Mouse (Mus musculus): ENCODE measurements around the gene Cfap300.
A peak's percentile ranks its signal among the peaks of the same experiment; 100 is the strongest.

Gene Cfap300

DNA sequence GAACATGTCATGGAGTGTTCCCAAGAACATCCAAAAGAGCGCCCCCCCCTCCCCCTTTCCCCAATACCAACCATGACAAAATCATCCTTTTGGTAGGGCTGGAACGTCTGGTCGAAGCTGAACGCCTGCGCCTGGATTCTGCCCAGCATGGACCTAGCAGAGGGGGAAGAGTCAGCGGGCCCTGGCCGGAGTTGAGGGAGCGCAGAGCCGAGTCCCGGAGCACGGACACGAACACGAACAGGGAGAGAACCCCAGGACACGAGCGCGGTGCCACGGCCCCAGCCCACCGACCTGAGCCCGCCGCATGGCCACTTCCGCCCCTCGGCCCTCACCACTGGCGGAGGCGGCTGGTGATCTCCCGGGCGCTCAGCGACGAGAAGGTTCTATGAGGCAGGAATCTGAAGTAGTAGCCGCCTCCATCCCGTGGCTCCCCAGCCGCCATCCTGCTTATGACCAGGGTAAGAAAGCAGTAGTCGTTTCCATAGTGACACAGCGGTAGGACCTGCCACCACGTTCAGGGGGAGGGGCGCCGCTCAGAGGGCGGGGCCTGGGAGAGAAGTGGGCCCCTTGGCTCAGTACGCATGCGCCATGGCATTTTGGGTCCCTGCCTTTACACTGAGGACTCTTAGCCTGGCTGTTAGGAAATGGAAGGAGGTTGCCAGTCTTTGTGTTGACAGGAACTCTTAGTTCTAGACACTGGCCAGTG lies at the start of gene Cfap300:
Cfap300 (minus strand) TSS at position 486 of the 706 bp plus-strand sequence.
- peak; percentile 80 to 88 for DNase-seq (ENCODE audit: low spot score in 2 of 2)

DNA sequence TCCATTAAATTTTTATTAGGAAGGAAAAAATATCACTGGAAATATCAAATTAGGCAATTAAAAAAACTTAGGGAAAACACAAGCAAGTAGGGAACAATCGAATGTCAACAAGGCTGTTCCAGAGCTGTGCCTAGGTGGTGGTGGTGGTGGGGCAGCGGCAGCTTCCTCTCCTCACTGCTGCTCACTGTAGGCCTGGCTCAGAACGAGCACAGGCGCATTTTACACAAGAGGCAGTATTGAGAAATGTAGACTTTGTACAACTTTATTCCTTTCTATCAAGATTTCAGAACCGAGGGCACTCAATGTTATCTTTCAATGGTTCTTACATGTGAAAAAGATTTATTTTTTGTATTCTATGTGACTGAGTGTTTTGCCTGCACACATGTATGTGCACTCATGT lies 36.3 kb upstream of the Cfap300 start:
- DNase-seq (ENCODE audit: low spot score in 2 of 2) = no peak

DNA sequence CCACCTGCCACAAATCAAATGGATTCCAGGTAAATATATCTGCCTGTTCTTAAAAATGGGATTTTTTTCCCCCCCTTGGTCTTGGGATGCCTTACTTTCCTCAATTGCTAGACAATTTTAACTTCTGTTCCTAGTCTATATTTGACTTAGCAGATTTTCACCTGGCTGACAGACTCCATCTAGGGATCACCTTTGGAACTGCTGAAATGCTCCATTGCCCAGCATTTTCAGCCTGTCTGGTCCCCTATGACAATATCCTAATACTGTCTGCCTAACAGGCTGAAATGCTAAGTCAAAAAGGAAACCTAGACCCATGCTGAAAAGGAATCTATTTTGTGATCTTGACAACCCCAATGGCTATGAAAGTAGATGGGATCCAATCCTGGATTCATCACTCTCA lies 31.7 kb upstream of the Cfap300 start:
- DNase-seq (ENCODE audit: low spot score in 2 of 2) = no peak

DNA sequence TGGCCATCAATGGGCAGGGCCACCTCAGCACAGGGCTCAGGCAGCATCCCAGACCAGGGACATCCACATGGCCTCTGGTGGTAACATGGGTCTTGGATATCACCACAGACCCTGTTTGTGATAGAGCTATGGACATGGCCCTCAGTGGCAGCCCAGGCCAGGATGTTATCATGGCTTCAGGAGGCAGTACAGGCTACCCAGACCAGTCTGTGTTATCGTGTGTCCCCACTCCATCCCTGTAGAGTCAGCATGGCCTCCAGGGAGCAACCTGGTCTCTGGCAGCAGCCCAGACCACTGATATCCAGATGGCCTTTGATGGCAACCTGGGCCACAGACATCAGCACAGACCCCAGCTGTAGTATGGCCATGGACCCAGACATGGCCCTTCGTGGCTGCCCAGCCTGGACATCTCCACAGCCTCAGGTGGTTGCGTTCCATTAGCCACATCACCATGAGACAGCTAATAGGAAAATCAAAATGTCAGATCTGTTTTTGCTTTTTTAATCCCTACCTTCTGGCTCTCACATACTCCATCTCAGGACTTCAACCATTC lies 30.7 kb upstream of the Cfap300 start:
- DNase-seq (ENCODE audit: low spot score in 2 of 2) = no peak

DNA sequence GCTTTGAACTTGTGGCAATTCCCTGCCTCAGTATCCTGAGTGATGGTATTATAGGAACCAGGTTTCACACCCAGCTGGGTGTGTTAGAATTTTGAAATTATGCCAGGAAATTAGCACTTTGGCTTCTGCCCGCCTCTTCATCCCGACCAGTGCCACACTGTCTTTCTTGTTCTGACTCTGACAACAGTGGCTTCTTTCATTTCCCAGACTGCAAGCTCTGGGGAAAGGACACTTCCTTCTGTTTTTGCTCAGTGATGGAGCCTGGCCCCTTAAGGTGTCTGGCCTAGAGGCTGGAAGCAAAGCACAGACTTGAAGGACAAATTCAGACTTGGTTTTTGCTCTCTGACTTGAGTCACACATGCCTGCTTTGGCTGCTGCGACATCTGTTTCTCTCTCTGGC lies 17.0 kb upstream of the Cfap300 start:
- no peak for DNase-seq (ENCODE audit: low spot score in 2 of 2)

DNA sequence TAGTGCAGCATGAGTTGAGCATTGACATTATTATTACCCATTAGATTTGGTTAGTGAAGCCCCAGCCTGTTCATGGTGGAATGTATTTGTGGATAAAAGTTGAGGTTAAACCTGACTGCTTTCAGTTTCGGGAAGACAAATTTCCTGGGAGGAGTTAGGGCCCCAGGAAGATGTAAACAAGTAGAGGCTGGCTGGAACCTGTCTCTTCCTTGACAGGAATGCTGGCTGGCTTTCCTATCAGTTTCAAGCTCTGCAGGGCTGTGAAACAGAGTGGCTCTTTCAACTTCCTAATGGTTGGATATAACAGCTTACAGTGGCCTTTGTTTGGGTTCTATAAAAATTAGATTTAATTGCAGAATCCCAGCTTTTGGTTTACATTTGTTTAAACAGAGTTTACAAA lies 12.2 kb upstream of the Cfap300 start:
- DNase-seq (ENCODE audit: low spot score in 2 of 2) = no peak

DNA sequence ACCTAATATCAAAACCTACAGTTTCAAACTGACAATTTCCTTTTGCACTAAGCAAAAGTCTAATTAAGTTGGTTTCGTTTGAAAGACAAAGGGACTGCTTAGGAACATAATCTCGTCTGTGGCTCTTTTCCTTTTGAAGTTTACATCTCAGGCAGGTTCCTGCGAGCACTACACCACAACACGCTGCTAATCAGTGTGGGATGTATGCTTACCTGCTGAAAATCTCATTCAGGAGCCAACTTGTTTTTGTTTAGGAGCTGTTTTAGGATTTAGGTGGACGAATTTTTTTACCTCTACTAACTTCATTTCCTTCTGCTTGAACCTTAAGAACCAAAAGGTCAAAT lies 393 bp upstream of the Cfap300 start:
- no peak for DNase-seq (ENCODE audit: low spot score in 2 of 2)

DNA sequence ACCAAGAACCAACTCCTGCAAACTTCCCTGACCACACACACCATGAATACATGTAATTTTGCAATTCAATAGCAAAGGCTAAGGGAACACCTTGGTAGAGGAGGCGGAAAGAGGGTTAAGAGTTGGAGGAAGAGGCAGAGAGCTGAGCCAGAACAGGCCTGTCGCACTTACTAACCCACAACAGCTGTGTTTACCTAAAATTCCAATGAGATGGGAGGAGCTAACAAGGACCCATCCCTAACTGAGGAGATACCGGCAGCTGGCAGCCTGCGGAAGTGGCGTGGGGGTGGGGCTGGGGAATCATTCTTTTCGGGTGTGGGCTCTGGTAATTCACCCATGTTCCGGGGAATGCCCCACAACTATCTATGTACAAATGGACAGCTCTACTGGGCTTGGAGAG lies 7.1 kb downstream of the Cfap300 start:
- DNase-seq (ENCODE audit: low spot score in 2 of 2) = no peak

DNA sequence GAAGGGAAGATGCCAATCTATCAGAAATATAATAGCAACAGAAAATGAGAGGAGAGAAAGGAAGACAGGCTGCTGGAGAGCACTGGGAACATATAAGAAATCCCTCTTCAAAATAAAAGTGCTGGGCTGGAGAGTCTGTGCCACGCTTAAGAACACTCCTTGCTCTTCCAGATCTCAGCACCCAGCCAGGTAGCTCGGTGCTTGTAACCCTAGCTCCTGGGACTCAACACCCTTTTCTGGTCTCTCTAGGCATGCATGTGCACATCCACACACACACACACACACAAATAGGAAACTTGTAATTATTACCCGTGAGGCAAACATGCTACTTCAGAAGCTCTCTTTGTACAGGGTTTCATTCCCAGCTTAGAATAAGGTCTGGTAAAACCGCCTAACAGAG lies 7.5 kb downstream of the Cfap300 start:
- no peak for DNase-seq (ENCODE audit: low spot score in 2 of 2)

DNA sequence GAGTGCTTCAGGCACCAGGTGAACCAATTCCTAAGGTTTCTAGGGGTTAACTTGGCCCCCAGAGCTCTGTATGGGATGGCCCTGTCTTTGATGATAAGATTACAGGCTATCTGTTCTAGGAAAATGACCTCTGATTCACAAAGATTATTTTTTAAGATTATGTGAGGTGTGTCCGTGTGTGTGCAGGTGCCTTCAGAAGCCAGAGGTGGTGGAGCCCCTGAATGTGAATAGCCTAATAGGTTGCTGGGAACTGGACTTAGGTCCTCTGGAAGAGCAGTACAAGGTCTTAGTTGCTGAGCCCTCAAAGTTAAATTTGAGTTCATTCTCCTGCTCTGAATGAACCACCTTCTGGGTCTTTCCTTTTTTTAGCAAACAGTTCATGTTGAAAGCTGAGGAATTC lies 8.5 kb downstream of the Cfap300 start:
- no peak for DNase-seq (ENCODE audit: low spot score in 2 of 2)

DNA sequence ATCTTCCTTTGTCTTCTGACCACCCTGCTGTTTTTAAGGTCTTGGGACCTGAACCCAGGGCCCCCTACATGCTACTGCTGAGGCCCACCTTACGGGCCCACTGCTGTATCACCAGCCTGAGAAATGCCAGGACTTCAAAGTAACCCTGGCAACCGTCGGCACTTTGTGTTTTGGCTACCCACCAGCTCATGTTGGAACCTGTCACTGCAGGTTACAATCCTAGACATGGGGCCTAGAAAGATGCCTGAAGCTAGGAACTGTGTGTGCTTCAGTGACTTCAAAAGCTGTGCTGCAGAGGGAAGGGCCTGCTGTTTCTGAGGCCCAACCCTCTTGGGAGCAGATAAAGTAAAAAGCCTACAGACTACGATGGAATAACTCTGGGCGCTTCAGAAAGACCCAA lies 9.8 kb downstream of the Cfap300 start:
- DNase-seq (ENCODE audit: low spot score in 2 of 2) = no peak

DNA sequence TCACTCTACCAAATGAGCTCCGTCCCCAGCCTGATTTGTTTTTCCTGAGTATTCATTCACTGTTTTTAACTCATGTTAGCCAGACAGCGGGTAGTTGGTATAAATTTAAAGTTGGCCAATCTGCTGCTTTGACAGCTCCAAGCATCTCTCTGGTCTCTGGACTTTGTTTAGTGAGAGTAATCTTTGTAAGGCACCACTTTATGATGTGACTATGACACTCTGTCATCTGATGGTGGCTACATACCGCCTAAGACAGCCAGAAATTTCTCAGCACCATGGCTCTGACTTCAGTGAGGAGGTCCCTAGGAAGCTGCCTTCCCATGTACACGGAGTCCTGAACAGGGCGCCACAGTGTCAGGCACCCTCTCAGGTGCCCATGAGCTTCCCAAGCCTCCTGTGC lies 24.0 kb downstream of the Cfap300 start:
- no peak for DNase-seq (ENCODE audit: low spot score in 2 of 2)

DNA sequence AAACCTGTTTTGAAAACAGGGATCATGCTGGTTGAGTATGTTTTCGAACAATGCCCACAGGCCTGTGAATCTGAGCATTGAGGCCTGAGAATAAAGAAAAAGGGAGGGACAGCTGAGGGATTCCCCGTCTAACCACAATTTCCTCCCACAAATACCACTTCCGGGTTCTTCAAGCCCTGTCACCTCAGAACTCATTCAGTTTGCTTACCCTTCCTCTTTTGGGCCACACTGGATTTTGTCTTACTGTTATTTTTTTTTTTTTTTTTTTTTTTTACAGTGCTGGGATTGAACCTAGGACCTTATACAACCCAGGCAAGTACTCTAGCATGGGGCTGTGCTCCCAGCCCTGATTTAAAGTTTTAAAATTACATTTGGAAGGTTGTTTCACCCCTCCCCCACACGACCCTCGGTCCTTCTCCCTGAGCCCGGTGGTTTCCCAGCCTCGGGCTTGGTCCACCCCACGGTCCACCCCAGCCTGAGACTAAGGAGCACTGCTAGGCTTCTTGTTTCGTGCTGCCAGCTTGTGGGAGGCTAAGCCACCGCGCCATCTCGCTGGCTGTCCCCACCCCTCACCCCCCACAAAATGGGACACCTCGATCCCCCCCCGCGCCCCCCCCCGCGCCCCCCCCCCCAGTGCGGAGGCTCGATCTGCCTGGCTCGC lies 25.2 kb downstream of the Cfap300 start:
- peak; percentile 43 to 72 for DNase-seq (ENCODE audit: low spot score in 2 of 2)

DNA sequence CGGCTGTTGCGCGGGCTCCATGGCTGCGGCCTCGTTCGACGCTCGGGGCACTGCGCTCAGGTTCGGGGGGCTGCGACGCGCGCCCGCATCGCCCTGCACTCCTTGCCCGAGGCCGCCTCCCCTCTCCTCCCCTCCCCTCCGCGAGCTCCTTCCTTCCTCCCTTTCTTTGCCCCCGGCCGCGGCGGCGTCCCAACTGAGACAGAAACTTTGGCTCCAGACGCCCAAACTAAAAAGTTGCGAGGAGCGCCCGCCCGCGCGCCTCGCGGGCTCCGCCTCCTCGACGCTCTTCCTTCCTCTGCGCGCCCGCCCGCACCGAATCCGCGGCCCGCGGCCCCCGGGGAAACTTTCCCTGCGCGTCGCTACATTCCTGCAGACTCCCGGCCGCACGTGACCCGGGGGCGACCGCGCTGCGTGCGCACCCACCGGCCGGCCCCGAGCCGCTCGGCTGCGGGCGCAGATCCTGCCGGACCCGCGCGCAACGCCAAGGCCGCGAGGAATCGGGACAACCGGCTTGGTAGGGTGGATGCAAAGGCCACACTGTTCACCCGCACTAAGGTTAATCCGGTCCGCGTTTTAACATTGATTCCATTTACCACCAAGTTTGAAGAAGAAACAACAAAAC lies 38.1 kb downstream of the Cfap300 start, which contains the start of gene Yap1:
Yap1 (minus strand) TSS at position 227 of the 622 bp plus-strand sequence.
- DNase-seq (ENCODE audit: low spot score in 2 of 2) = peak; percentile 32 to 69

DNA sequence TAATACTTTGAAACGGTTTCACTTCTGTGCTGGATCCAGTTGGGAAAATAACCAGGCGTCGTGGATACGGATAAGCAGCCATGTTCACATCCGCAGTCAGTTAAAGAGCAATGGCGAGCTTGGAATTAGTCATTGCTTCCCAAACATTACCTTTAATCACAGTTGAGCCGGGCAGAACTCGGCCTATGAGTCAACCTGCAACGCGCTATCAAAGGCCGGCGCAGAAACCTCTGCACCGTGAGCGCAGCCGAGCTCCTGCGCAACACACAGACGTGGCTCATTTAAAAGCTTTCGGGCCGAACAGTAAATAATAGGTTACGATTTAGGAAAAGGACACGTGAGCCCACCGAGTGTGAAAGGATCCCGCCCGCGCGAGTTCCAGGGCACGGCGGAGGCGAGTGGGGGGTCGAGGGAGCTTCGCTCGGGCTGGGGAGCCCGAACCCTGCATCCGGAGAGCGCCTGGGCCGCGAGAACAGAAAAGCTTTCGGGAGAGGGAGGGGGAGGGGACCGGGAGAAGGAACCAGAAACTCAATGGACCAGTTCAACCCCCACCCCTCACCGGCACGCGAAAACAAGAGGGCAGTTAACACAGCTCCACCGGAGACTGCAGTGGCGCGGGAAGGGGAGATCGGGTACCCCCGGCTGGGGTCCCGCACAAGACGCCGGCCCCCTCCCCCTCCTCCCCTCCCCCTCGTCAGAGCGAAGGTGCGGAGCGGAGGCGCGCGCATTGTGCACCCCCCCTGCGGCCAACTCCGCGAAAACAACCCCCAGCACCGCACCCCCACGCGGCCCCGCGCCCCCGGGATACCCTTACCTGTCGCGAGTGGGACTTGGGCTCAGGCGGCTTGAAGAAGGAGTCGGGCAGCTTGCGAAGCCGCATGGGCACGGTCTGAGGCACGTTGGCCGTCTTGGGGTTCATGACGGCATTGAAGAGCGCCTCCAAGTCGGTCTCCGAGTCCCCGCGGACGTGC lies 39.0 kb downstream of the Cfap300 start:
- DNase-seq (ENCODE audit: low spot score in 2 of 2) = no peak

DNA sequence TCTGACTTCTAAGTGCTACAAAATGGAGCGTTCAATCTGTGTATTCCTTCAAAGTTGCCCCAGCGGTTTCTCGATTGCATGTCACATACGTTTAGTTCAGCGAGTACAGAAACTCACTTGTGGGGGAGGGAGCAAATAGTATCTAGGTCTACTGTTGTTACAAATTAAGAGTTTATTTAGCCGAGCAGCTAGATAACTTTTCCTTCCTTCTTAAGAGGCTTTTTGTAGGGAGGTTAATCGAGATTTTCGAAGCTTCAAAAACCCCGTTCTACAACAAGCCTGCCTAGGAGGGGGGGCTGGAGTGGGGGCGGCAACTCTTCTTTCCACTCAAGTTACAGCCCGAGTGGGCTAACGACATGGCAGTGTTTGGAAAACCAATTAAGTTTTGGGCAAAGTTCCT lies 39.8 kb downstream of the Cfap300 start:
- no peak for DNase-seq (ENCODE audit: low spot score in 2 of 2)

DNA sequence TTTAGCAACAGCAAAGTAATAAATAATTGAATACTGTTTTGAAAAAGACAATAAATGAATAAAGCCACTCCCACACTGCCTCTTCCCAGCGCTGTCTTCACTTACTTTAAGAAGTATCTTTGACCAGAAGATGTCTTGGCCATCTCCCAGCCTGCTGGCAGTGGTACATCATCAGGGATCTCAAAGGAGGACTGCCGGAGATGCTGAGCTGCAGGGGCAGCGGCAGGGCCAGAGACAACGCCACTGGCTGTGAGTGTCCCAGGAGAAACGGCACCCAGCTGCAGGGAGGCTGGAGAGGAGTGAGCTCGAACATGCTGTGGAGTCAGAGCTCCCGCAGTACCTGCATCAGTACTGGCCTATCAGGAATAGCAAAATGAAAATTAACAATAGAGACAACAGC lies 41.3 kb downstream of the Cfap300 start:
- peak in 1 of 2 experiments; percentile 62 for DNase-seq (ENCODE audit: low spot score in 2 of 2)

DNA sequence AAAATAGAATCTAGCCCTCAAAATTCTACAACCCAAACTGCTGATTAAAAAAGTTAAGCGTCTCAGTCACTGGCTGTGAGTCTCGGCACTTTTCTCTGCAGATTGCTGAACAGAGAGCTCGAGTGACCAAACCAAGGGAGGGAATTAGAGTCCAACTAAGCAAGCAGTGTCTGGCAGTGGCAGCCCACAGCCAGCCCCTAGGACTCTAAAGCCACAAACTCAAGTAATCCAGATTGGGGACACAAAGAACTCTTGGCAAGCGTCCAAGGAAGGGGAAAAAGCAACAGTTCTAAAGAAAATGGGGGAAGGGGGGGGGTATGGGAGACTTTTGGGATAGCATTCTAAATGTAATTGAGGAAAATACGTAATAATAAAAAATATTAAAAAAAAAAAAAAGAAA lies 48.3 kb downstream of the Cfap300 start:
- no peak for DNase-seq (ENCODE audit: low spot score in 2 of 2)

DNA sequence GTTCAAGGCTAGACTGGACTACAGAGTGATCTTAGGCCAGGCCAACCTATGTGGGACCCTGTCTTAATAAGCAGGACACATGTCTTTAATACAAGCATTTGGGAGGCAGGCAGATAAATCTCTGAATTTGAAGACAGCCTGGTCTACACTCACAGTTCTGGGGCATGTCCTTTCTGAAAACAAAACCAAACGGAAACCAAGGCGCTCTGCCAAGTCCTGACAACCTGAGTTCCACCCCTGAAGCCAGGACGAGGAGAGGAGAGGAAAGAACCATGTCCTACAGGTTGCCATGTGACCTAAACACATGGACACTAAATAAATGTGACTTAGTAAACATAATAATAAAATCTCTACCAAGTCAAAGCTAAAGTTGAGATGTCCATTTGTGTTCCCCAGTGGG lies 50.0 kb downstream of the Cfap300 start:
- DNase-seq (ENCODE audit: low spot score in 2 of 2) = no peak

DNA sequence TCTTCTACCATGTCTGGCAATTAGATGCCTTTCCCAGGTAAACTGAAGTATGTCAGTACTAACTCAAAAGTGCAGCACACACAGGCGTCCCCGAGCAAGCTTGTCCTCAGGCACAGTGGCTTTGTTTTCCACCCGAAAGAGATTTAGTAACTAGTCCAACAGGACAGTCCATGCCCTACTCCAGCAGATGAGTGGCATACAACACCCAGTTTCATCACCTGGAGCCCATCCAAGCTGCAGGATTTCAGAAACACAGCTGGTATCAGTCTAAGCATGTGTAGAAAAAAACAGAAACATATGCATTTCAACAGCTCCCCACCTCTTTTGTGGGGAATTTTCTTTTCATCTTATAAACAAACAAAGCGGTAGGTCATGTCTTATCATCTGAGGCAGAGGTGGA lies 51.7 kb downstream of the Cfap300 start:
- no peak for DNase-seq (ENCODE audit: low spot score in 2 of 2)

DNA sequence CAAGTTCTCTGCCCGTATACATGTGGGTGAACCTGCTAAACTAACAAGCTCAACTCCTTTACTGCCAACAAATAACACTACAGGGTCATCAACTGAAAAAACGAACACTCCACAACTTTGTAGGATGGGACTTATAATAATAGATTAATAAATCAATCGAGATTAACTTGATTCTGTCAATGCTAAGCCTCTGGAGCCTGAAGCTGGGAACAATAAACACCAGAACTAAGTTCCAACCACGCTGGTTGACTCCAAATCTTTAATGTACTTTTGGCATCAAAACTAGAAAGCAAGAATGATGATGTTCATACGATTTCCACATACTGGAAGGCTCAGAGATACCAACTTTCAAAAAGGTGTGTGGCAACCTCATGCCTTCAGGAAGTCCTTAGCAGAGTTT lies 55.5 kb downstream of the Cfap300 start:
- DNase-seq (ENCODE audit: low spot score in 2 of 2) = no peak

DNA sequence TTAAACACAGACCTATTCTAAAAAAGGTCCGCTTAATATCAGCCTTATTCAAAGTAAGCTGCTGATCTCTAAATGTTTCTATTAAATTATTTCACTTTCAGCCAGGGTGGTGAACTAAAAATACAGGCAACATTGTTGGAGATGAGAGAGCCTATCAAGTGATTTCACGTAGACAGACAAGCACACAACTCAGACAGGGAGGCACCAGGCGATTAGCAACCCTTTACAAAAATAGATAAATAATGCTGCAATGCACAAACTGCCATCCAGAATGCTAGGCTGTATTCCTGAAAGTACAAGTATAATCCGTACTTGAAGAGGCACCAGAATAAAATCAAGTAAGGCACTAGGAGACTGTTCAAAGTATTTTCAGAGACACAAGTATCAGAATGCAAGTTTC lies 58.3 kb downstream of the Cfap300 start:
- DNase-seq (ENCODE audit: low spot score in 2 of 2) = no peak
